Mouse (Mus musculus): ENCODE measurements around the gene Xpo5. TPM values are rescaled to one million over a fixed set of nuclear protein-coding genes. Genes with fewer than 3 reads are reported as not detected.

Gene Xpo5
- total RNA-seq, 2 experiments from 2014 or later, result 20.8 to 21.7 TPM

GRCm38 (mm10) chr17:46182273-46182672 is 20.3 kb upstream of the Xpo5 start:
- no peak for DNase-seq
- intact Hi-C loops (cut with DNase I), result no loop called here

- intact Hi-C loops (cut with DNase I), result no loop called here
- no peak for DNase-seq
These were observed 13.8 kb upstream of the Xpo5 start for GRCm38 (mm10) chr17:46188829-46189228.

GRCm38 (mm10) chr17:46201151-46201550 is 1.4 kb upstream of the Xpo5 start:
- intact Hi-C loops (cut with DNase I), result loop anchor here (5.0 kb wide), 1 partner anchor 629 kb away; the partner anchor contains the start of gene Hsp90ab1
- DNase-seq, result no peak

- peak in 1 of 2 experiments; percentile 13 for DNase-seq
- intact Hi-C loops (cut with DNase I), result loop anchor here (2.0 to 5.0 kb wide), 2 partner anchors 46 to 631 kb away; partner anchors contain the start of genes Hsp90ab1, Polr1c and Yipf3
These were observed 496 bp downstream of the Xpo5 start for GRCm38 (mm10) chr17:46203078-46203477.

GRCm38 (mm10) chr17:46206676-46207075 is 4.1 kb downstream of the Xpo5 start:
- intact Hi-C loops (cut with DNase I), result no loop called here

GRCm38 (mm10) chr17:46210550-46210949 is 8.0 kb downstream of the Xpo5 start:
- no peak for DNase-seq
- intact Hi-C loops (cut with DNase I), result no loop called here

More at GRCm38 (mm10) chr17:46206676-46207075, 4.1 kb downstream of the Xpo5 start:
- no peak for DNase-seq

GRCm38 (mm10) chr17:46221601-46222000 is 19.0 kb downstream of the Xpo5 start:
- intact Hi-C loops (cut with DNase I), result no loop called here
- no peak for DNase-seq

- intact Hi-C loops (cut with DNase I), result no loop called here
- no peak for DNase-seq
These were observed 25.0 kb downstream of the Xpo5 start for GRCm38 (mm10) chr17:46227576-46227975.

- intact Hi-C loops (cut with DNase I), result no loop called here
- DNase-seq, result no peak
These were observed 33.5 kb downstream of the Xpo5 start for GRCm38 (mm10) chr17:46236067-46236466.

- no peak for DNase-seq
- intact Hi-C loops (cut with DNase I), result no loop called here
These were observed 34.5 kb downstream of the Xpo5 start for GRCm38 (mm10) chr17:46237079-46237478.

- intact Hi-C loops (cut with DNase I), result no loop called here
- DNase-seq, result no peak
These were observed 34.9 kb downstream of the Xpo5 start for GRCm38 (mm10) chr17:46237480-46237879.

GRCm38 (mm10) chr17:46239516-46240114 is 37.0 kb downstream of the Xpo5 start:
- DNase-seq, result no peak
- intact Hi-C loops (cut with DNase I), result no loop called here

GRCm38 (mm10) chr17:46241471-46241870 is 38.9 kb downstream of the Xpo5 start:
- no peak for DNase-seq
- intact Hi-C loops (cut with DNase I), result no loop called here

GRCm38 (mm10) chr17:46242274-46242673 is 39.7 kb downstream of the Xpo5 start:
- intact Hi-C loops (cut with DNase I), result no loop called here
- DNase-seq, result no peak

- intact Hi-C loops (cut with DNase I), result no loop called here
- DNase-seq, result no peak
These were observed 40.4 kb downstream of the Xpo5 start for GRCm38 (mm10) chr17:46242993-46243392.

- DNase-seq, result no peak
- intact Hi-C loops (cut with DNase I), result no loop called here
These were observed 41.0 kb downstream of the Xpo5 start for GRCm38 (mm10) chr17:46243624-46244023.

GRCm38 (mm10) chr17:46244579-46244978 is 42.0 kb downstream of the Xpo5 start:
- no peak for DNase-seq
- intact Hi-C loops (cut with DNase I), result no loop called here

- peak; percentile 95 for DNase-seq
- intact Hi-C loops (cut with DNase I), result loop anchor here (2.0 to 5.0 kb wide), 2 partner anchors 45 to 135 kb away; partner anchors contain the start of genes Polh, Xpo5 and Zfp318
These were observed 45.1 kb downstream of the Xpo5 start, which contains the start of the genes Polr1c and Yipf3 for GRCm38 (mm10) chr17:46247512-46248188. TSS of gene Polr1c (minus strand) at chr17:46248054. TSS of gene Yipf3 (plus strand) at chr17:46248080.

GRCm38 (mm10) chr17:46248189-46248522 is 45.6 kb downstream of the Xpo5 start:
- intact Hi-C loops (cut with DNase I), result loop anchor here (2.0 to 5.0 kb wide), 2 partner anchors 45 to 134 kb away; partner anchors contain the start of genes Polh, Xpo5 and Zfp318
- no peak for DNase-seq

GRCm38 (mm10) chr17:46251174-46251573 is 48.6 kb downstream of the Xpo5 start:
- intact Hi-C loops (cut with DNase I), result loop anchor here (5.0 kb wide), 1 partner anchor 519 kb away; the partner anchor contains the start of gene 1600014C23Rik
- DNase-seq, result no peak

GRCm38 (mm10) chr17:46252571-46253451 is 50.2 kb downstream of the Xpo5 start:
- DNase-seq, result no peak
- intact Hi-C loops (cut with DNase I), result loop anchor here (5.0 kb wide), 1 partner anchor 521 kb away; the partner anchor contains the start of gene 1600014C23Rik
